Mouse (Mus musculus) embryonic facial prominence, embryonic 14.5 days (tissue): ENCODE data around the gene Sulf2. TPM values are rescaled to one million over a fixed set of nuclear protein-coding genes. Genes with fewer than 3 reads are reported as not detected.

ENCODE experiments used
- ATAC-seq: fragments of 200-750 bp; cut with Nextera tagmentation; 2 replicates; pipeline ENCODE4 v1.8.0; 2017; ENCODE audit warnings: low read depth, moderate number of reproducible peaks, moderate TSS enrichment
- DNase-seq: peaks from one replicate; pipeline ENCODE4 v3.0.0-alpha.2; 2015; ENCODE audit warnings: low spot score
- H3K27ac ChIP-seq: fragments of 300-500 bp; sonication (generic); replicated peaks from 2 replicates; pipeline ENCODE4 v1.5.1; 2014; ENCODE audit warnings: low read depth, mild to moderate bottlenecking, low read length, moderate library complexity
- H3K27me3 ChIP-seq: fragments of 300-500 bp; sonication (generic); replicated peaks from 2 replicates; pipeline ENCODE4 v1.6.1; 2014; ENCODE audit warnings: low read length; ENCODE audit not compliant: control insufficient read depth, insufficient read depth
- H3K36me3 ChIP-seq: fragments of 300-500 bp; sonication (generic); 2 replicates; pipeline ENCODE4 v1.6.1; 2014; ENCODE audit warnings: low read length, mixed read lengths; ENCODE audit not compliant: control insufficient read depth, insufficient read depth
- H3K4me1 ChIP-seq: fragments of 300-500 bp; sonication (generic); 2 replicates; pipeline ENCODE4 v1.6.1; 2014; ENCODE audit warnings: antibody characterized with exemption, low read length; ENCODE audit not compliant: control insufficient read depth, insufficient read depth
- H3K4me2 ChIP-seq: fragments of 300-500 bp; sonication (generic); 2 replicates; pipeline ENCODE4 v1.6.1; 2014; ENCODE audit warnings: low read depth, mild to moderate bottlenecking, low read length, moderate library complexity, mixed read lengths
- H3K4me3 ChIP-seq: fragments of 300-500 bp; sonication (generic); 2 replicates; pipeline ENCODE4 v1.5.1; 2014; ENCODE audit warnings: low read depth, mild to moderate bottlenecking, low read length
- H3K9ac ChIP-seq: fragments of 300-500 bp; sonication (generic); 2 replicates; pipeline ENCODE4 v1.6.1; 2014; ENCODE audit warnings: low read depth, mild to moderate bottlenecking, low read length, moderate library complexity, mixed read lengths
- H3K9me3 ChIP-seq: fragments of 300-500 bp; sonication (generic); 2 replicates; pipeline ENCODE4 v1.6.1; 2016; ENCODE audit warnings: low read length; ENCODE audit not compliant: control insufficient read depth
- WGBS: fragments of 180-500 bp; shearing (Covaris S2); extraction: QIAGEN DNeasy Blood & Tissue Kit; methylation state at CpG from one replicate; pipeline ENCODE4 v1.1.7; 2014; 5-methylcytosine and 5-hydroxymethylcytosine counted together
- polyA plus RNA-seq: library from polyadenylated mRNA; unstranded; fragments of >200 nt; fragmentation: Nextera tagmentation; extraction: Ambion mirVana; gene quantifications from 2 replicates; pipeline ENCODE4 v1.2.1, GENCODE M21; 2014

The Sulf2 gene
- polyA plus RNA-seq = 139 and 160 TPM in 2 replicates

DNA sequence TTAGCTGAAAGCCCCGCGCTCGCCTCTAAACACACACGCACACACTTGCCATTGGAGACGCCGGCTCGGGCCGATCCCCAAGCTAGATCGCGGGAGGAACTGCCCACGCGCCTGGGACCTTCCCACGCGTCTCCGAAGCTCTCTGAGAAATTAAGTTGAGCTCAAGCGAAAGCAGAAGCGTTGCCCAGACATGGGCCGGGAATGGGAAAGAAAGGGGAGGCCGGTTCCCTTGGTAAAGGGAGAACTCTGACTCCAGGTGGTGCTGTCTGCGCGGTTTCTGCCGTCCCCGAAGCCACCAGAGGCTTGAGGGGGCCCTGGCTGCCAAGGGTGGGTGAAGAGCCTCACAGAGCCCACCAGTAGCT, at the start of gene Sulf2:
Gene Sulf2, minus strand, starts transcription at position 210 of the 362 bp plus-strand sequence.
- no peaks in the 10 kb centered on the region for H3K9me3 ChIP-seq
- H3K27ac ChIP-seq = peak within 1 kb of the TSS; percentile 94
- H3K27me3 ChIP-seq = no peaks in the 10 kb centered on the region
- H3K9ac ChIP-seq = peak within 1 kb of the TSS; percentile 91
- WGBS = 0% methylated on average over 23 of the region's 23 CpGs
- DNase-seq (peak; percentile 94), ATAC-seq (peak; percentile 66; the same call in 1 of the 2 replicates)
- H3K36me3 ChIP-seq = no peaks in the 10 kb centered on the region
- H3K4me1 ChIP-seq = peaks cover 51% of the 10 kb centered on the region
- H3K4me3 ChIP-seq = peak within 1 kb of the TSS; percentile 75
- H3K4me2 ChIP-seq = peak within 1 kb of the TSS; percentile 89

DNA sequence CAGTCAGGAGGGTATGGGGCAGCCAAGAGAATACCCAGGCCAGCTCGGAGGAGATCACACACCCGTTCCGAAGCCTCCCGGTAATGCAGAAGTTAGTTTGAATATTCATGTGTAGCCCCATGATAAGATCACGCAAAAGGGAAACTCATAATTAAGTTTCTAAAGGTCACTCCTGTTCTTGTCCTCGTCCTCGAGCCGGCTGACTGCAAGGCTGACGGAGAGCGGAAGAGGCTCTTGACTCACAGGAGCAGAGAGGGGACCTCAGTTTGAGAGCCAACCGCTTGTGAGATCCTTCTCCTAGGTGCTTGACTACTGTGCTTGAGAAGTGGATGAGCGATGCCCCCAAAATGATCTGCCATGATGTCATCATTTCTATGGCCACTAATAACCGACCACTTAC, 48.7 kb upstream of the Sulf2 start:
- WGBS = 85% methylated on average over 13 of the region's 13 CpGs
- H3K36me3 ChIP-seq = no peaks in the 10 kb centered on the region
- no peak overlapping the region for H3K4me3 ChIP-seq
- no peaks in the 10 kb centered on the region for H3K27me3 ChIP-seq
- no peak for DNase-seq
- H3K9ac ChIP-seq = no peak overlapping the region
- ATAC-seq = no peak
- no peak overlapping the region for H3K27ac ChIP-seq
- H3K4me1 ChIP-seq = peaks cover 21% of the 10 kb centered on the region
- H3K4me2 ChIP-seq = no peak overlapping the region
- no peaks in the 10 kb centered on the region for H3K9me3 ChIP-seq

DNA sequence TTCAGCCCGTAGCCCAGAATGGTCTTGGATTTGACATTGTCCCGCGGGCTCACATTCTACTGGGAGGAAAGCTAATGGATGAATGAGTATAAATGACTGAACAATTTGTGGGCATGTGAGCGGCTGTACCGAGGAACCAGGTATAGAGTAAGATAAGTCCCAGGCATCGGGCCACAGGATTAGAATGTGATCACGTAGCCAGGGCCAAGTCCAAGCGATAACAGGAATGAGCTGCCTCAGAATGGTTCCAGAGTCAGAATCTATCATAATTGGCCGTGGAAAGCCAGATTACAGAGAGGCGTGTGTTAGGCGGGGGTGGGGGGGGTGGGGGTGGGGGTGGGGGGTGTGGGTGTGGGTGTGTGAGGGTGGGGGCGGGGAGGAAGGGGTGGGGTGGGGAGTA, 48.2 kb upstream of the Sulf2 start:
- Histone ChIP-seq H3K9ac (no peak overlapping the region), H3K27ac (no peak overlapping the region), H3K27me3 (no peaks in the 10 kb centered on the region), H3K4me3 (no peak overlapping the region), H3K9me3 (no peaks in the 10 kb centered on the region), H3K4me1 (peaks cover 16% of the 10 kb centered on the region), H3K4me2 (no peak overlapping the region), H3K36me3 (no peaks in the 10 kb centered on the region)
- DNase-seq = no peak
- WGBS = 73% methylated on average over 12 of the region's 12 CpGs
- ATAC-seq = no peak

DNA sequence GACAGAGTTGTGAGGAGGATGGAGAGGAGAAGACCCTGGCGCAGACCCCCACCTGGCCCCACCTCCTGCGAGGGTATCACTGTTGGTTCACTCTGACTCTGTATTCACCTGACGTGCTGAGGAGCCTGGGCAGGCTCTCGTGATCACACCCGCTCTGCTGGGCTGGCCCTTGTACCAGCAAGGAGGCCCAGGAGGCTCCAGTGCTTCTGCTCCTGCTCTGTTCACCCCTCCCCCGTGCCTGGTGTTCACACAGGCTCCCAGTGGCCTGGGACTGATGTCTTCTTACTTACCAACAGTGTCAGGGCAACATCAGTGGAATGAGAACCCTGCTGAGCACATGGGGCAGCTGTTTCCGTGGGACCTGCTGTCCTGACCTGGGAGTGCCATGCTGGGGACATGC, 42.5 kb upstream of the Sulf2 start:
- Histone ChIP-seq H3K27ac (no peak overlapping the region), H3K27me3 (no peaks in the 10 kb centered on the region), H3K36me3 (no peaks in the 10 kb centered on the region), H3K4me1 (peaks cover 9% of the 10 kb centered on the region), H3K4me2 (no peak overlapping the region), H3K4me3 (no peak overlapping the region), H3K9ac (no peak overlapping the region), H3K9me3 (0 out of 2 replicates have a peak, but pooled peaks cover 4% of the 10 kb centered on the region)
- DNase-seq (no peak), ATAC-seq (no peak)
- 39% methylated on average over 7 of the region's 7 CpGs for WGBS

DNA sequence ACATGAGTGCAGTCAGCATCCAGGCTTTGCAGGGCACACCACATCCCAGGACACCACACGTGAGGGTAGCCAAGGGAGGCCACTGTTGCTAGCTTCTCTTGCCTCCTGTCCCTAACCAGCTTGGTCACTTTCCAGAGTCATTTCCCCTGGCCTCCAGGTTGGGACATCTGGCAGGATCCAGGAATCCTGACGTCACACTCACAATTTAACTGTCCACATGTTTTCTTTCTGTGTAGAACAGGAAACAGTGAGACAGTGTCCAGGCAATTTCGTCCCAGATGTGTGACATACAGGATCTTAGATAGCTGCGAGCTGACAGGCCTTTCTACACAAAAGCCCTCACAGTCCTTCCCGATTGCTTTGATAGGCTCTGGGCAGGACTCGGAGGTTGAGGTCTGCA, 41.6 kb upstream of the Sulf2 start:
- Histone ChIP-seq H3K9me3 (0 out of 2 replicates have a peak, but pooled peaks cover 4% of the 10 kb centered on the region), H3K27ac (no peak overlapping the region), H3K27me3 (no peaks in the 10 kb centered on the region), H3K4me1 (peaks cover 12% of the 10 kb centered on the region), H3K4me3 (no peak overlapping the region), H3K36me3 (no peaks in the 10 kb centered on the region), H3K9ac (no peak overlapping the region), H3K4me2 (no peak overlapping the region)
- DNase-seq (peak; percentile 34), ATAC-seq (no peak)
- 39% methylated on average over 6 of the region's 6 CpGs for whole genome bisulfite sequencing

DNA sequence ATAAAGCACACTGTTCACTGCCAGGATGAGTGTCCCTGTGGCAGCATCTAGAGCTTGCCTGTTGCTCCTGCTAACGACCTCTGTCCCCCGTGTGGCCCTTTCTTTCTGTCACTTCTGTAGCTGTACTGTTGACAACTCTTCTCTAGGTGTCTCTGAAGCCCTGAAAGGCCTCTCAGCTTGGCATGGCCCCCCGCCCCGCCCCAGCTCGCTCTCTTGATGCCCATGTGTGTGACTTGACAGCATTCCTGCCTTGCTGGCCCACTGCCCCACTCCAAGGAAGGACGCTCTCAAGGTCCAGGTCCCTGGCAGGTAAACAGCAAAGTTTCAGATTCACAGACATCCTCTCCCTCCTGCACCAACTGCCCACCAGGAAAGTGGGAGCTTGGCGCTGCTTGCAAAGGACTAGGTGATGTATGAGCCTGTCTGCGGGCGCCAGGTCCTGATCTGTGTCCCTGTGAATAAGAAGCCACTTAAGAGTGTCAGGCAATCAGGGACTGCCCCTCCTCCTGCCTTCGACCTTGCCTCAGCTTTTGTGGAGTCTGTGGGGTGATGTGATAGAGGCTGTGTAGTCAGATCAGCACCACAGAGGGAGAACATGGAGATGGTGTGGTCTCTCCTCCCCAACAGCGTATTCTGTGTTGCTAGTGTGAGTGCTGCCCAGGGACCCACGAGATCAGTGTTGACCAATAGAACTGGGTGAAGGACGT, 40.8 kb upstream of the Sulf2 start:
- Histone ChIP-seq H3K36me3 (no peaks in the 10 kb centered on the region), H3K4me2 (no peak overlapping the region), H3K27ac (no peak overlapping the region), H3K4me3 (no peak overlapping the region), H3K9me3 (0 out of 2 replicates have a peak, but pooled peaks cover 4% of the 10 kb centered on the region), H3K27me3 (no peaks in the 10 kb centered on the region), H3K4me1 (peaks cover 12% of the 10 kb centered on the region), H3K9ac (no peak overlapping the region)
- DNase-seq (no peak), ATAC-seq (no peak)
- WGBS = 73% methylated on average over 13 of the region's 13 CpGs

DNA sequence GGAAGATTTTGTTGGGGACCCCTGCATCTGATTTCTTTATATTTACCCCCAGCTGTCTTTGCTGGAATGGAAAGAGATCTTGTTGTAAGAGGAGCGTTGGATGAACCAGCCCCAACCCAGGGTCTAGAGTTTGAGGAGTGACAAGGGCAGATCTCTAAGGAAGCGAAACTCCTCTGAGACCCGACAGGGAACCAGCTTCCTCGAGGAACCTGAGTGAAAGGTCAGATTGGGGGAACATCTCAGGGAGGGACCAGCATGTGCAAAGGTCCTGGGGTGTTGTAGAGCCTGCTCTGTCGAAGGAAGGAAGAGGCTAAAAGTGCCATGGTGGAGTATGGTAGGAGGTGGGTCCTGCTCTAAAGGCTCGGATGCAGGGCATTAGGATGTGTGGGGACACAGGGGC, 39.6 kb upstream of the Sulf2 start:
- 60% methylated on average over 6 of the region's 6 CpGs for WGBS
- peaks cover 19% of the 10 kb centered on the region for H3K4me1 ChIP-seq

DNA sequence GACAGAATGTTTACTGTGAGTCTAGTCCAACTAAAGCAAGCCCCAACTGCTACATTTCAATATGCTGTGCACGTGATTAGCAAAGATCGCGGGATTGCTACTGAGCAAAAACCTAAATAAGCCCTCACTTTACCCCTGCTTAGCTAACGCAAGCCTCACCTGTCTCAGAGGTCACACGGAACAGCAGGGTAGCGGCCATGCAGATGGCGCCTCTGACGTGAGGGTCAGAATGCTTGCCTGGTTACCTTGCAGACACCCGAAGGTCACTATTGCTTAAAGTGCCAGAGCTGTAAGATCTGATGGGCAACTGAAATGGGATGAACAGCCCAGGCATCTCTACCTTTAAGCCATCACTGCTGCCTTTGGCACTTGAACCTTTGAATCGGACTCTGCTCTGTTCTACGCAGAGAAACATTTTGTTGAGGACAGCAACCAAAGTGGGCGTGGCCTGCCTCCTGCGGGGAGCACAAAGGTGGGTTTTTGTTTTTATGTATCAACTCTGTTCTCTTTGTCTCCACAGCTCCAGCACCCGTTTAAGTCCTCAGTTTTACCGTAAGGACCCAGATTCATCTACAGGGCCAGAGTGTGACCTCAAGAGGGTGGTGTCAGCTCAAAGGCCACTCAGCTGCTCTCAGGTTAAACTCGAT, 38.8 kb upstream of the Sulf2 start:
- no peak for ATAC-seq
- peaks cover 22% of the 10 kb centered on the region for H3K4me1 ChIP-seq
- H3K9ac ChIP-seq = no peak overlapping the region

More for the DNA sequence above, 39.6 kb upstream of the Sulf2 start:
- H3K9ac ChIP-seq = no peak overlapping the region
- no peak overlapping the region for H3K27ac ChIP-seq
- no peaks in the 10 kb centered on the region for H3K27me3 ChIP-seq
- no peak for ATAC-seq
- DNase-seq = no peak
- H3K4me2 ChIP-seq = no peak overlapping the region
- H3K4me3 ChIP-seq = no peak overlapping the region
- no peaks in the 10 kb centered on the region for H3K36me3 ChIP-seq
- 0 out of 2 replicates have a peak, but pooled peaks cover 4% of the 10 kb centered on the region for H3K9me3 ChIP-seq

More for the DNA sequence above, 38.8 kb upstream of the Sulf2 start:
- no peaks in the 10 kb centered on the region for H3K27me3 ChIP-seq
- 0 out of 2 replicates have a peak, but pooled peaks cover 4% of the 10 kb centered on the region for H3K9me3 ChIP-seq
- 66% methylated on average over 16 of the region's 16 CpGs for WGBS
- H3K4me3 ChIP-seq = no peak overlapping the region
- no peaks in the 10 kb centered on the region for H3K36me3 ChIP-seq
- H3K4me2 ChIP-seq = no peak overlapping the region
- DNase-seq = no peak
- H3K27ac ChIP-seq = no peak overlapping the region
